Mouse (Mus musculus) layer of hippocampus, adult 18-20 months (tissue): ENCODE results near the gene Entpd6. TPM values are rescaled to one million over a fixed set of nuclear protein-coding genes. Genes with fewer than 3 reads are reported as not detected.

ENCODE experiments used
- DNase-seq, 2 experiments: peaks; one replicate each; pipeline ENCODE4 v3.0.0; 2022; ENCODE audit warnings: low spot score in 2 of 2
- total RNA-seq, 2 experiments: library from RNA; stranded (reverse); gene quantifications; 2 replicates each; pipeline ENCODE4 v1.2.3; 2021

Gene Entpd6
- total RNA-seq, 2 experiments from 2014 or later, result 68.1 to 69.5 TPM

DNA sequence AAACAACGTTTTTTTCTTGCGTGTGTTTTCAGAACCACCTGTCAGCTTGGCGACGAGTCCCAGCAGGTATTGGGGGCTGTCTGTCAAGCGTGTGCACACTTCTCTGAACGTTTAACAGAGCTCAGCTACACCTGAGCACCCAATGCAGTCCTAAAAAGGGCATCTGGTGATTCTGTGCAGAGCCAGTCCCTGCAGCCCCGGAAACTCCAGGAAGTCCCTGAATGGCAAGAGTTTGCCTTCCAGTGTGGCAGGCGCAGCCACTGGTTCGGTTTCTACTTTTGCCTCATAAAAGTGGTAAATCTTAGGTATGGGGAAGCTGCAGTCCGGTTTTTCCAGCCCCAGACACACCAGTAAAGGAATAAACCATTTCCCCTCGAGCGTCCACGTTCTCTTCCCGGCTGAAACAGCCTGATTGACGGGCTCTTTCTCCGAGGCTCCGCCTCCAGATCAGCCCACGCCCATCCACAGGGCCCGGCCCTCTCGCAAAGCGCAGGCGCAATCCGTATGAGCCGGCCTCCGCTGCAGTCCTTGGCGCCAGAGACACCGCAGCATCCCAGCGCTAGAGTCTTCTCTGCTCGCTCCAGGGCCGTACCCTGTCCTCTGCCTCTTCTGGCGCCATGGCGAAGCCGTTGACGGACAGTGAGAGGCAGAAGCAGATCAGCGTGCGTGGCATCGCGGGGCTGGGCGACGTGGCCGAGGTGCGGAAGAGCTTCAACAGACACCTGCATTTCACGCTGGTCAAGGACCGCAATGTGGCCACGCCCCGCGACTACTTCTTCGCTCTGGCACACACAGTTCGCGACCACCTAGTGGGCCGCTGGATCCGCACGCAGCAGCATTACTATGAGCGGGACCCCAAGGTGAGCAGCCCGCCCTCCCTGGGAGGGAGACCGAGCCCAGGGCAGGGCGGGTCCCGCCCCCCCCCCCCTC, 37.7 kb downstream of the Entpd6 start, which contains the start of gene Pygb:
Gene Pygb, plus strand, starts transcription at position 485 of the 930 bp plus-strand sequence.
- peak; percentile 82 to 90 for DNase-seq

- no peak for DNase-seq
Measured at GRCm38 (mm10) chr2:150787234-150787771, 38.5 kb downstream of the Entpd6 start.

- peak; percentile 61 to 81 for DNase-seq
Measured at GRCm38 (mm10) chr2:150788768-150789550, 40.1 kb downstream of the Entpd6 start.

DNA sequence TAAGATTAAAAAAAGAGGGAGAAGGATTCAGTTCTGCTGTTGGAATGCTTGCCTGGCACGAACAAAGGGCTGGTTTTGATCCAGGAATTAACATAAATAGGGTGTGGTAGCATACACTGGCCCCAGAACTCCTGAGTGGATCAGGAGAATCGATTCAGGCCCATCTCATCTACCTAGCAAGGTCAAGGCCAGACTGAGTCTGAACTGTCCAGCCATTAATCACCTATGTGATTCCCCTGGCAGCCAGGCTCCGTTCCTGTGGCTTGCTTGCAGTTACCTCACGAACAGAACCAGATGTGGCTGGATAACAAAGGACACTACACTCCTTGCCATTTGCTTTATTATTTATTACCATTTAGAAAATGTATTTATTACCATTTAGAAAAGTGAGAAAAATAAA, 44.5 kb downstream of the Entpd6 start:
- DNase-seq, result no peak

DNA sequence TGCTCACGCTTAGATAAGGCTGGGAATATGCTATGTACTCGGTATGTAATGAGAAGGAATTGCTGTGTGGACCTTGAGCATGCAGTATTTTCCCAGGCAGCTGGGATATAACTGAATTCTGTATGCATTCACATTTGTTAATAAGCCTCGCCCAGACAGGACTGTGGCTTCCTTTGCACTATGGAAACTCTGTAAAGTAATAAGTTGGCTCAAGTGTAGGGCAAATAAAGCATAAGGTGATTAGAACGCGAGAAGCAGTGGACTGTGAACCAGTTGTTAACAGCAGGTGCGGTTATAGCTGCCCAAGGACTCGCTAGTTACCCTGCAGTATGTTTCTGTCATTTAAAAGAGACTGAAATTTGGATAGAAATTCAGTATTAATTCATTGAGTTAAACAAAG, 49.2 kb downstream of the Entpd6 start:
- no peak for DNase-seq

- no peak for DNase-seq
Measured at GRCm38 (mm10) chr2:150800616-150801015, 51.8 kb downstream of the Entpd6 start.

GRCm38 (mm10) chr2:150803035-150803434, 54.2 kb downstream of the Entpd6 start:
- DNase-seq, result no peak

- DNase-seq, result no peak
Measured at GRCm38 (mm10) chr2:150808381-150808780, 59.5 kb downstream of the Entpd6 start.

DNA sequence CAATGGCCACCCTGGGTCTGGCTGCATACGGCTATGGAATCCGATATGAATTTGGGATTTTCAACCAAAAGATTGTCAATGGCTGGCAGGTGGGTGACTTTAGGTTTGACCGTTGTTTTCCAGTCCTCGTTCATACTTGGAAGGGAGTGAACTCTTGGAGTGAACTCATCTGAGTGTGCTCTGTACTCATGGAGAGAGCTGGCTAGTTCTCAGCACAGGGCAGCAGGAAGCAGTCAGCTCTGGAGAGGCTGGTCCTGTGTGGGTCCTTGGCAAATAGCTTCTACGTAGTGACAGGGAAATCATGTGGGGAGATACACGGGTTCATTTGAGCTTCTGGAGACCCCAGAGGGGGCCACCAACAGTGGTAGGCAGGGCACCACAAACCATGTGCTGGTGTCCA, 60.0 kb downstream of the Entpd6 start:
- no peak for DNase-seq

GRCm38 (mm10) chr2:150810603-150811002, 61.8 kb downstream of the Entpd6 start:
- DNase-seq, result no peak

DNA sequence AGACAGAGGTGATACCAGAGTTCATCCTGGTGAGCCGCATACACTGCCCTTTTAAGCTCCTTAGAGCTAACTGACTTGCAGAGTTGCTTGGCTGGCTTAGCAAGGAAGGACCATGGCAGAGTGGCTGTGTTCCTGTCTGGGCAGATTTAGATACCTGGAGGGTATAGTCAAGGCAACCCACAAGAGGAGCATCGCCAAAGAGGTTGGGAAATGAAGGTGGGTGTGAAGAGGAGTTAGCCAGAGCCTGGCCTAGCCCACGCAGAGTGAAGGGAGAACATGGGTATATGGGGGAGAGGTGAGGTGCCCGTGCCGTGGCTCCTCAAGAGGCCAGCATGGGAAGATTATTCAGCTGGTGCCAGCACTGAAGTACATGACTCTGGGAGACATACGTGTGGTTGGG, 64.0 kb downstream of the Entpd6 start:
- DNase-seq, result no peak

GRCm38 (mm10) chr2:150816676-150817402, 68.0 kb downstream of the Entpd6 start:
- DNase-seq, result peak in 1 of 2 experiments; percentile 34

DNA sequence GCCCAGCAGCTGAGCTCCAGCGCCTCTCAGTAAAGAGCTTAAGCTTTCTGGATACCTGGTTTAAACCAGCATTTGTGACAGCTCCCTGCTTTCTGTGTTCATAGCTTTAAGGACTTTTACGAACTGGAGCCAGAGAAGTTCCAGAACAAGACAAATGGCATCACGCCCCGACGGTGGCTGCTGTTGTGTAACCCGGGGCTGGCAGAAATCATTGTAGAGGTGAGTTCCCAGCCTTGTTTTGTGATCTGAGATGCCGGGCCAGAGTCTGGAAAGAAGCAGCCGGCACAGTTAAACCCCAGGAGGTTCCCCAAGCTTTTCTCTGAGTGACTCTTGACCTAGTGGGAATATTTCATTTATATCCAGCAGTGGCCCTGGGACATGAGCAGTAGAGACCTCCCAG, 69.9 kb downstream of the Entpd6 start:
- peak in 1 of 2 experiments; percentile 25 for DNase-seq

DNA sequence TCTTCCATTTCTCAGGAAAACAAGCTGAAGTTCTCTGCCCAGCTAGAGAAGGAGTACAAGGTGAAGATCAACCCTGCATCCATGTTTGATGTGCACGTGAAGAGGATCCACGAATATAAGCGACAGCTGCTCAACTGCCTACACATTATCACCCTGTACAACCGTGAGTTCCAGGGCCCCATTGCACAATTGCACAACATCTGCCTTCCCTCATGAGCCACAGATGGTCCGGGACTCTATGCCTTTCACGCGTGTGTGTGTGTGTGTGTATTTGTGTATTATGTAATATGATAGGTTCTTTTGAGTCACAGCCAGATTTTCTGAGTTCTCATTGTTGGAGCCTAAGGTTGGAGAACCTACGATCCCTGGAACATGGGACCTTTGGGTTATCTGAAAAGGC, 71.9 kb downstream of the Entpd6 start:
- DNase-seq, result peak; percentile 42 to 79

Other genes starting within 250 kb of the Entpd6 start
- gene Cst7, start 178.6 kb upstream of the Entpd6 start, total RNA-seq, result under 1 TPM in 1 of 2 experiments, not detected in 1; 0.77 TPM
- gene Apmap, start 140.5 kb upstream of the Entpd6 start, total RNA-seq, result 10 to 100 TPM; 52.6 to 53.3 TPM
- 10 to 100 TPM; 23.7 to 25.7 TPM for gene Acss1, start 80.5 kb upstream of the Entpd6 start, total RNA-seq
- not detected for gene Vsx1, start 59.7 kb upstream of the Entpd6 start, total RNA-seq
- 100 to 1,000 TPM; 210 to 214 TPM for gene Pygb, start 37.7 kb downstream of the Entpd6 start, total RNA-seq
- gene Abhd12, start 155.7 kb downstream of the Entpd6 start, total RNA-seq, result 100 to 1,000 TPM; 324 to 341 TPM
- gene Gins1, start 156.4 kb downstream of the Entpd6 start, total RNA-seq, result 1 to 10 TPM; 1.6 to 2.7 TPM